Mouse (Mus musculus) heart, adult 18-20 months (tissue): Measurements from ENCODE around the gene Aspm. TPM values are rescaled to one million over a fixed set of nuclear protein-coding genes. Genes with fewer than 3 reads are reported as not detected.
A peak's percentile ranks its signal among the peaks of the same experiment; 100 is the strongest.
"Not testable (repeated sequence)": the region's sequence is repeated elsewhere in the genome, so short reads cannot be mapped to it uniquely, and the experiment has no call there.

Experiments
- DNase-seq, 2 experiments: peaks; one replicate each; pipeline ENCODE4 v3.0.0; 2021 to 2022; ENCODE audit warnings: mixed read lengths in 1 of 2
- long read RNA-seq, 2 experiments: library from polyadenylated mRNA; stranded (forward); transcript quantifications; one replicate each; pipeline ENCODE4 v2.0.0; 2021
- total RNA-seq, 2 experiments: library from RNA; stranded (reverse); gene quantifications; 2 replicates each; pipeline ENCODE4 v1.2.3; 2021

The Aspm gene
- total RNA-seq: under 1 TPM; 0.35 to 0.36 TPM
- long read RNA-seq, experiment 1: 0 reads
- long read RNA-seq, experiment 2: 0 reads

GRCm38 (mm10) chr1:139454340-139455225 lies at the start of gene Aspm:
TSS of gene Aspm (plus strand) at chr1:139454772.
- peak; percentile 92 to 94 for DNase-seq

GRCm38 (mm10) chr1:139405766-139406165 lies 48.8 kb upstream of the Aspm start:
- no peak for DNase-seq

- DNase-seq: no peak
These were observed 46.9 kb upstream of the Aspm start for GRCm38 (mm10) chr1:139407701-139408100.

- not testable (repeated sequence) for DNase-seq
These were observed 42.2 kb upstream of the Aspm start for GRCm38 (mm10) chr1:139412365-139412764.

- no peak for DNase-seq
These were observed 41.1 kb upstream of the Aspm start for GRCm38 (mm10) chr1:139413465-139413864.

GRCm38 (mm10) chr1:139421521-139421874 lies 33.1 kb upstream of the Aspm start:
- DNase-seq: no peak

- peak; percentile 93 to 95 for DNase-seq
These were observed 32.4 kb upstream of the Aspm start, which contains the start of gene Zbtb41 for GRCm38 (mm10) chr1:139421875-139422791. TSS of gene Zbtb41 (plus strand) at chr1:139422288.

- DNase-seq: peak in 1 of 2 experiments; percentile 10
These were observed 31.6 kb upstream of the Aspm start for GRCm38 (mm10) chr1:139422941-139423340.

GRCm38 (mm10) chr1:139423931-139424330 lies 30.6 kb upstream of the Aspm start:
- peak in 1 of 2 experiments; percentile 8 for DNase-seq

GRCm38 (mm10) chr1:139425006-139425405 lies 29.6 kb upstream of the Aspm start:
- DNase-seq: no peak

- DNase-seq: peak in 1 of 2 experiments; percentile 32
These were observed 16.2 kb upstream of the Aspm start for GRCm38 (mm10) chr1:139438373-139438772.

- DNase-seq: not testable (repeated sequence)
These were observed 11.5 kb upstream of the Aspm start for GRCm38 (mm10) chr1:139443103-139443502.

- DNase-seq: peak in 1 of 2 experiments; percentile 7
These were observed 776 bp downstream of the Aspm start for GRCm38 (mm10) chr1:139455226-139455869.

- DNase-seq: no peak
These were observed 6.2 kb downstream of the Aspm start for GRCm38 (mm10) chr1:139460807-139461206.

- DNase-seq: no peak
These were observed 11.4 kb downstream of the Aspm start for GRCm38 (mm10) chr1:139465936-139466335.

GRCm38 (mm10) chr1:139478898-139479297 lies 24.3 kb downstream of the Aspm start:
- DNase-seq: no peak

GRCm38 (mm10) chr1:139480246-139480645 lies 25.7 kb downstream of the Aspm start:
- no peak for DNase-seq

- no peak for DNase-seq
These were observed 26.6 kb downstream of the Aspm start for GRCm38 (mm10) chr1:139481146-139481545.

- DNase-seq: no peak
These were observed 40.1 kb downstream of the Aspm start for GRCm38 (mm10) chr1:139494630-139495029.

GRCm38 (mm10) chr1:139495408-139495807 lies 40.8 kb downstream of the Aspm start:
- DNase-seq: no peak

- DNase-seq: peak; percentile 5 to 27
These were observed 41.6 kb downstream of the Aspm start for GRCm38 (mm10) chr1:139496212-139496611.

- no peak for DNase-seq
These were observed 45.2 kb downstream of the Aspm start for GRCm38 (mm10) chr1:139499751-139500150.
